Comparison of ENCODE assay signal across 9 mouse cellular contexts in genomic region chr1:39721351-39721726, GRCm38 (mm10). TPM values are rescaled to one million over a fixed set of nuclear protein-coding genes. Genes with fewer than 3 reads are reported as not detected.
DNase-seq lines count a peak whose midpoint lies in the region; ATAC-seq and TF ChIP-seq lines count a peak whose summit lies in the region.
"Had no signal": no experiment of that assay in that cellular context is flagged by ENCODE, and none has a peak within 500 bp of the region (broad histone marks: within the 10 kb centered on the region; RNA-seq: fewer than 3 reads in every experiment).

No protein-coding gene starts in this region.

- TF ChIP-seq CTCF in testis, adult 2 months (IDR thresholded peaks at IDR 0.05; ENCODE audit: control insufficient read depth, insufficient read depth, insufficient replicate concordance, low read depth, low read length) = no peak

- TF ChIP-seq POLR2A in testis, adult 2 months (IDR thresholded peaks at IDR 0.05; ENCODE audit: control insufficient read depth, low read depth, low read length) = no peak
- TF ChIP-seq POLR2A in limb, embryonic 14.5 days (IDR thresholded peaks at IDR 0.05; ENCODE audit: borderline replicate concordance, extremely low read depth, insufficient read depth, insufficient read length) = no peak

- no peaks in the 10 kb centered on the region for H3K9me3 ChIP-seq in limb, embryonic 14.5 days (ENCODE audit: control insufficient read depth, low read length)

- peak overlapping the region; percentile 64; the same call in 1 of the 2 replicates for H3K9ac ChIP-seq in limb, embryonic 14.5 days (ENCODE audit: low read depth, low read length, severe bottlenecking)

- H3K4me3 ChIP-seq in testis, adult 2 months (ENCODE audit: control insufficient read depth, low read depth, low read length) = peak overlapping the region; percentile 92
- H3K4me3 ChIP-seq in limb, embryonic 14.5 days (replicated peaks; ENCODE audit: low read length) = peak overlapping the region; percentile 44

- peak; percentile 7 for DNase-seq in cerebellum, adult 8-10 months
- DNase-seq in cerebellum, adult 9-10 months = no peak
- no peak for DNase-seq in testis, postnatal 14 days (ENCODE audit: low spot score)
- DNase-seq in limb, embryonic 14.5 days (ENCODE audit: low spot score) = no peak
- no peak for DNase-seq in adrenal gland, postnatal 14 days
- no peak for DNase-seq in T-cell, adult 2 months (ENCODE audit: low spot score)
- DNase-seq in urinary bladder, postnatal 25 days (ENCODE audit: low spot score) = no peak
- DNase-seq: B cell, adult 2 months had no signal

- H3K27me3 ChIP-seq in testis, adult 2 months (ENCODE audit: control insufficient read depth, insufficient read depth, low read length) = no peaks in the 10 kb centered on the region
- H3K27me3 ChIP-seq in limb, embryonic 14.5 days (ENCODE audit: control insufficient read depth, insufficient read depth, low read length) = no peaks in the 10 kb centered on the region

- peak overlapping the region; percentile 78 for H3K4me2 ChIP-seq in limb, embryonic 14.5 days (replicated peaks; ENCODE audit: low read depth, low read length, severe bottlenecking)

- H3K4me1 ChIP-seq in testis, adult 2 months (ENCODE audit: control insufficient read depth, insufficient read depth, low read length) = peaks cover 14% of the 10 kb centered on the region
- peaks cover 11% of the 10 kb centered on the region for H3K4me1 ChIP-seq in limb, embryonic 14.5 days (ENCODE audit: control insufficient read depth, insufficient read depth, low read length)

- no peaks in the 10 kb centered on the region for H3K36me3 ChIP-seq in testis, adult 2 months (ENCODE audit: control insufficient read depth, insufficient read depth, low read length)
- H3K36me3 ChIP-seq in limb, embryonic 14.5 days (ENCODE audit: control insufficient read depth, insufficient read depth, low read length) = no peaks in the 10 kb centered on the region

- whole genome bisulfite sequencing in limb, embryonic 14.5 days = 23% methylated on average over 9 of the region's 9 CpGs

- H3K27ac ChIP-seq in testis, adult 2 months (ENCODE audit: control insufficient read depth, insufficient read depth, low read depth, low read length) = peak overlapping the region; percentile 50
- H3K27ac ChIP-seq in limb, embryonic 14.5 days (replicated peaks; ENCODE audit: low read depth, low read length) = peak overlapping the region; percentile 81; the same call in 1 of the 2 replicates

- ATAC-seq in limb, embryonic 14.5 days (ENCODE audit: low FRiP score, low read depth) = peak; percentile 15; the same call in 1 of the 2 replicates

RNA-seq across cellular contexts. Expression of gene Rfx8, which starts 0.5 kb away (rescaled TPM):
- polyA plus RNA-seq in testis, adult 2 months (2012; rRNA removed) = 37.8 and 39.1 TPM in 2 replicates
- 1.00 and 1.2 TPM in 2 replicates for polyA plus RNA-seq in limb, embryonic 14.5 days (2012; rRNA removed)
- polyA plus RNA-seq in limb, embryonic 14.5 days (2014; fragmentation: Nextera tagmentation; extraction: Ambion mirVana) = 0.59 and 0.98 TPM in 2 replicates
- total RNA-seq in adrenal gland, postnatal 14 days (2021) = 0.15 TPM in 1 of 2 replicates, not detected in the other

Comparison
In these comparisons a context has a peak if more than half of its experiments do, and no peak if none do; other contexts are left out.
1. RNA of gene Rfx8, which starts 0.5 kb away (polyA plus RNA-seq): 37.8 to 39.1 TPM in testis, adult 2 months; 0.59 to 1.2 TPM in limb, embryonic 14.5 days; every median in the first group is over 10 times any median in the second.